Mouse (Mus musculus): ENCODE data around the gene Haao.

Haao gene

GRCm38 (mm10) chr17:83847815-83848214, at the start of gene Haao:
Haao (minus strand) TSS chr17:83847963.
- ATAC-seq (ENCODE audit: insufficient number of reproducible peaks, low FRiP score, low TSS enrichment): no peak

DNA sequence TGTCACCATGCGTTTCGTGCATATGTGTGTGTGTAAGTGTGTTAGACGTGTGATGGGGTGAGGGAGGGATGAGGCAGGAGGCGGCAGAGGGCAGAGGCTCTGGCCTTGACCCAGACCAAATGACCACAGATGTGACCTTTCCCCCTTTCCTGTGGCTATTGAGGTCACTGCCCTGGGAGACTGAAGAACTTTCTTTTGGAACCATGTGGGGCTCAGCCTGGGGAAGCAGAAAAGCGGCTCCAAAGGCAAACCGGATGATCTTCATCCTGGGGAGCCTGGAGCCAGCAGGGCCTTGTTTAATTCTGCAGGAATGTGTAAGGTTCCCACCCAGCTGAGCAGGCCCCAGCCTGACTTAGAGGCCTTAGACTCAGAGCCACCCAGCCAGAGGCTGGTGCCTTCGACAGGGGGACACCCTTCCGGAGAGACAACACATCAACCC, 49.6 kb upstream of the Haao start:
- ATAC-seq (ENCODE audit: insufficient number of reproducible peaks, low FRiP score, low TSS enrichment): no peak

- ATAC-seq (ENCODE audit: insufficient number of reproducible peaks, low FRiP score, low TSS enrichment): no peak
These were observed 49.0 kb upstream of the Haao start for GRCm38 (mm10) chr17:83896723-83897122.

- ATAC-seq (ENCODE audit: insufficient number of reproducible peaks, low FRiP score, low TSS enrichment): no peak
These were observed 47.6 kb upstream of the Haao start for GRCm38 (mm10) chr17:83895321-83895770.

DNA sequence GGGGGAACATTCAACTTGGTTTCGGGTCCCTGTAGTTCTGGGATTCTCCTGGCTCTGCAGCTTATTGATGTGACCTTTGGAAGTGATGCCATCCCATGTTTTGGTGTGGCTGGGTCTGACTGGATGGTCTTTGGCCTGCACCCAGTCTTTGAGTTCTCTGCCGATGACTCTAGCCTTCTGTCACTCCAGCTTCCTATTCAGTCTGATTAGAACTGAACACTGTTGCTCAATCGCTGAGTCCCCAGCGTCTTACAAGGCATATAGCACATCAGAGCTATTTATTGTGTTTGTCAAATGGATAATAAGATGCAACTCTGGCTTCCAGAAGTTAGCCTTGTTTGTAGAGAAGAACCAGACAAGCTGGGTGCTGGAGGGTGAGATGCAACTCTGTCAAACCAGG, 45.4 kb upstream of the Haao start:
- no peak for ATAC-seq (ENCODE audit: insufficient number of reproducible peaks, low FRiP score, low TSS enrichment)

- no peak for ATAC-seq (ENCODE audit: insufficient number of reproducible peaks, low FRiP score, low TSS enrichment)
These were observed 44.1 kb upstream of the Haao start for GRCm38 (mm10) chr17:83891864-83892263.

GRCm38 (mm10) chr17:83890373-83890696, 42.6 kb upstream of the Haao start:
- ATAC-seq (ENCODE audit: insufficient number of reproducible peaks, low FRiP score, low TSS enrichment): no peak

- ATAC-seq (ENCODE audit: insufficient number of reproducible peaks, low FRiP score, low TSS enrichment): peak; percentile 50; the same call in 1 of the 2 replicates
These were observed 42.1 kb upstream of the Haao start for GRCm38 (mm10) chr17:83889691-83890372.

DNA sequence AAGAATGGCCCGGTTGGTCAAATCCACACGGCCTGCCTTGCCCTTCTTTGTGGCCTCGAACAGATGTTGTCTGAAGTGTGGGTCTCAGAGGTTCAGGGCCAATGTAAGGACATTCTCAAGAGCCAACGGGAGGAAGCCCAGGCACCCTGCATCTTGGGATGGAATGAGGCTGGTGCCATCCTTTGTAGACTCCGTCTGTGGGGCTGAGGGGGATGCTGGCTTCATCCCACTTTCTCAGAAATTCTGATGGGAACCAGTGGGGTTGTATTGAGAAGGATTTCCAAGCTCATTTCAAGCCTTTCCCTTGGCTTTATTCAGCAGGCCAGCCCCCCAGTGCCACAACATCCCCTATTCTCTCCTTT, 41.5 kb upstream of the Haao start:
- no peak for ATAC-seq (ENCODE audit: insufficient number of reproducible peaks, low FRiP score, low TSS enrichment)

DNA sequence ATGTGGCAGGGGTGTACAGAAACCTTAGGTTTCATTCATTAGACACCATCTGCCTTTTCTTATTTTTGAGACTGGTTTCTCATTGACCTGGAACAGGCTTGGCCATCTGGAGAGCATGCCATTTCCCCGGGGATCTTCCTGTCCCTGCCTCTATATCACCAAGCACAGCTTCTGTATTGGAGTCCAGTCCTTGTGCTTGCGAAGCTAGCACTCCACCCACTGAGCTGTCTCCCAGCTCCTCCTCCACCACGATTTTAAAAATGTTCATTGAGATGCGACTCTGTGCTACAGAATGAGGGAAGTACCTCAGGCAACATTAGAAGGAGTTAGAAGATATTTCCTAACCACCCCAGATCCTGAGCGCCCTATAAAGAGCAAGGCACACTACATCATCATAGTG, 39.5 kb upstream of the Haao start:
- ATAC-seq (ENCODE audit: insufficient number of reproducible peaks, low FRiP score, low TSS enrichment): no peak

DNA sequence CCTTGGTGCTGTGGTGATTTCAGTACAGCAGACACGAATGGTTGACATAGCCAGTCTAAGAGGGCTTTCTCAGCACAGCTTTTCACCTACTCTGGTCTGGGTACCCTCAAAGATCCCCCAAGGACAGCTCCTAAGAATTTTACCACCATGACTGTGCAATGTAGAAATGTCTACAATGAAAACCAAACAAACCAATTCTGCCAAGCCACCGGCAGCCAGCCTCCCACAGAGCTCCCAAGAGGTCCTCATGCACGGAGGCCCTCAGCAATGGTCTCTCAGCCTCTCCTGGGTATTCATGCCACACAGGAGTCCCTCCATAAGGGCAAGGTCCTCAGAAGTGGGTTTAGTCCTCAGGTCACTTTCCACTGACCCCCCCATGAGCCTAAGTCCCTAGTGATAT, 38.6 kb upstream of the Haao start:
- no peak for ATAC-seq (ENCODE audit: insufficient number of reproducible peaks, low FRiP score, low TSS enrichment)

- no peak for ATAC-seq (ENCODE audit: insufficient number of reproducible peaks, low FRiP score, low TSS enrichment)
These were observed 38.0 kb upstream of the Haao start for GRCm38 (mm10) chr17:83885750-83886149.

GRCm38 (mm10) chr17:83885021-83885582, 37.3 kb upstream of the Haao start:
- no peak for ATAC-seq (ENCODE audit: insufficient number of reproducible peaks, low FRiP score, low TSS enrichment)

DNA sequence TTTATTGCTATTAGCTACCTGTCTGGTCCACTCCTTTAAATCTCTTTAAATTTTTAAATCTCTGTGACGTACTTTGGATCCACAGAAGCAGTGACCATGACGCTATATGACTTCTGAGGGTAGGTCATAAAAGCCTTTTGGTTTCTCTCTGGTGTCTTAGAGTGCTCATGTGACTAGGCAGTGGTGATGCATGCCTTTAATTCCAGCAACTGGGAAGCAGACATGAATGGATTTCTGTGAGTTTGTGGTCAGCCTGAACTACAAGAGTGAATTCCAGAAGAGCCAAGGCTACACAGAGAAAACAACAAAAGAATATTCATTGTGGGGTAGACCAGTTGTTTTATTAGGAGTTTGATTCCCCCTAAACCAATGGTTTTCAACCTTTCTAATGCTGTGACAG, 35.0 kb upstream of the Haao start:
- ATAC-seq (ENCODE audit: insufficient number of reproducible peaks, low FRiP score, low TSS enrichment): no peak

DNA sequence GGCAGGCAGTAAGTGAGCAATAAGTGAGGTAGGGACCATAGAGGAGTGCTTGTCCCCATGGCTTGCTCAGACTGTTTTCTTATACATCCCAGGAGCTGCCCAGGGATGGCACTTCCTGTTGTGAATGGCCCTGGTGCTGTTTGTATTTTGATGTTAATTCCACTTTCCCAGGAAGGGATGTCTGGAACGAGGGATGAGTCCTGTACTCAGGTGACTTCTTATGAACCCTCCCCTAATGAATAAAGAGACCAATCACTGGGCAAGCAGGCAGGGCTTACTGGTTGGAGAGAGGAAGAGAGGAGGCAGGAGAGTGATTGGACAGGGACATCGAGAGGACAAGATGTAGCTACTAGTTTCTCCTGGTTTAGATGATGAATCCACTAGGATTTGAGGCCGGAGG, 33.3 kb upstream of the Haao start:
- ATAC-seq (ENCODE audit: insufficient number of reproducible peaks, low FRiP score, low TSS enrichment): no peak

GRCm38 (mm10) chr17:83880174-83880710, 32.5 kb upstream of the Haao start:
- ATAC-seq (ENCODE audit: insufficient number of reproducible peaks, low FRiP score, low TSS enrichment): no peak

- no peak for ATAC-seq (ENCODE audit: insufficient number of reproducible peaks, low FRiP score, low TSS enrichment)
These were observed 31.9 kb upstream of the Haao start for GRCm38 (mm10) chr17:83879631-83880030.

GRCm38 (mm10) chr17:83874610-83875009, 26.8 kb upstream of the Haao start:
- no peak for ATAC-seq (ENCODE audit: insufficient number of reproducible peaks, low FRiP score, low TSS enrichment)

GRCm38 (mm10) chr17:83873363-83874141, 25.8 kb upstream of the Haao start:
- no peak for ATAC-seq (ENCODE audit: insufficient number of reproducible peaks, low FRiP score, low TSS enrichment)

GRCm38 (mm10) chr17:83872806-83873348, 25.1 kb upstream of the Haao start:
- ATAC-seq (ENCODE audit: insufficient number of reproducible peaks, low FRiP score, low TSS enrichment): peak; percentile 86

GRCm38 (mm10) chr17:83871354-83871753, 23.6 kb upstream of the Haao start:
- no peak for ATAC-seq (ENCODE audit: insufficient number of reproducible peaks, low FRiP score, low TSS enrichment)

Data from cerebellum, adult (tissue).